Mouse (Mus musculus): ENCODE measurements around the gene Eipr1. TPM values are rescaled to one million over a fixed set of nuclear protein-coding genes. Genes with fewer than 3 reads are reported as not detected.

Eipr1 gene
- total RNA-seq, 2 experiments from 2014 or later: 41.9 to 47.9 TPM

DNA sequence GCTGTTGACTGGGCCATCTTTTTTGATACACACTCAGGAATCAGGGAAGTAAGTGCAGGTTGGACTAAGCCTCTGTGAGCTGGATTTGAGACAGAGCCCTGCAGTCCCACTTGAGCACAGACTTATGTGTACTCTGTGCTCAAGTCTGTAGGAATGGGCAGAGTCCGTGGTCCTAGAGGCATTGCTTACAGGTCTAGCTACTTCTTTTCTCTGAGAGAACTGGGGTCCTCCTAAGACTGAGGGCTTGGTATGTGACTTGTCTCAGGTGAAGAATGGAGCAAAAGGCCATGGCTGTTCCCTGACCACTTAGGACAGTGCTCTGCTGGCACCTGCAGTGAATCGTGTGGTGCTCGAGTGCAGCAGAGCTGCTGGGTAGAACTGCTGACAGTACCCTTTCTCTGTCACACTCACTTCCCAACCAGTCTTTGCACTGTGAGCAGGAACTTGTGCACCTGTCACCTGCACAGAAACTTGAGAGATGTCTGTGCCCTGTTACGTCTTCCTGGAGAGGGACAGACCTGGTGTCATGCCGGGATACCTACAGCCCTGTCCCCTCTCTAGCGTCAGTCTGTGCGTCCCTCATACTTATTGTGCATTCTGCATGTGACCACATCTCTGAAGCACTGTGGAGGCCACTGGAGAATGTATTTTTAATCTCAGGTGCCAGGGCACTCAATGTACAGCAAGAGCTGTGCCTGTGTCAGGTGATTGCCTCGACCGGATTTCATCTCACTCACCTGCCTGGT, 65.3 kb downstream of the Eipr1 start:
- no peak for DNase-seq (ENCODE audit: low spot score in 2 of 2)

DNA sequence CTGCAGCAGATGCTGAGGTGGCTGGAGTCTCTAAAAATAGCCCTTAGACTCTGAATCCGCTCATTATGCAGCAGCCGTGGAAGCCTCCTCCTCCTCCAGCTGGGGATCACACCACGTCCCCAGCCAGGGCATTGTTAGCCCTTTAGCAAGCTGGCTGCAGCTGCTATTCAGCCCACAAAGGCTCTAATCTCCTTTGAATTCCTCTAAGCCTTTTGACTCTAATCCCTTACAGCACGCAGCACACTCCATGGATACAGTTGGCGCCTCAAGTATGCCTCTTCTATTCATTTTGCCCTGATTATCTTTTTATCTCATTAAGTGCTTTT, 65.8 kb downstream of the Eipr1 start:
- DNase-seq (ENCODE audit: low spot score in 2 of 2): no peak

DNA sequence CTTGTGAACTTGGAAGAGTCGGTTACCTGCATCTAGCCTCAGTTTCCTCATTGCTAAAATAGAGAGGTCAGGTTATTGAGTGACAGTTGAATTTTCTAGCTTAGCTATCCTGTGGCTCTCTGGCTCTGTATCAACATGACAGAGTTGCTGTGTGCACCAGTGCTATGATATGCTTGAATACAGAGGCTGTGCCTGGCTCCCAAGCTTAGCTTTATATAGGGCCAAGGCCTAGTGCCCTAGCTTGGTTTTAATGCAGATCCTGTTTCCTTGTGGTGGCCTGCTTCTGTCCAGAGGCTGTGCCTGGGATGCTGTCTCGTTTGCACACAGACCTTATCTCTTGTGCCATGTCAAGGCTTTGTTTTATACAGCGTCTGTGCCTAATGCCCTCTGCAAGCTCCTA, 66.3 kb downstream of the Eipr1 start:
- DNase-seq (ENCODE audit: low spot score in 2 of 2): no peak

DNA sequence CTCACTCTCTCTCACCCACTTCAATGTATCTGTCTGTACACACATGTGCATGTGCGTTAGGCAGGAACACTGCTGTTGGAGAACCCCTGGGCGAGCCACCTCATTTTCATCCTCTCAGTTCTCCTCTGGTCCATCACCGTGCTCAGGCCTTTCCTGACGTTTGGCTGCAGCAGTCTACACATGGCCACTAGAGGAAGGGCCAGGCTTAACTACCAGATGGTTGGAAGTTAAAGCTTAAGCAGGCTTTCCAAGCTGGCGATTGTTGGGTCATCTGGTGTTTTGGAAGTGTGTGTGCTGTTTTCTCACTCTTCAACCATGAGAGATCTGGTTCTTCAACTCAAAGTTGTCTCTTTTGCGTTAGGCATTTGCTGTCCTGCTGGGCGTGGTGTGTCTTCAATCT, 71.9 kb downstream of the Eipr1 start:
- no peak for DNase-seq (ENCODE audit: low spot score in 2 of 2)

DNA sequence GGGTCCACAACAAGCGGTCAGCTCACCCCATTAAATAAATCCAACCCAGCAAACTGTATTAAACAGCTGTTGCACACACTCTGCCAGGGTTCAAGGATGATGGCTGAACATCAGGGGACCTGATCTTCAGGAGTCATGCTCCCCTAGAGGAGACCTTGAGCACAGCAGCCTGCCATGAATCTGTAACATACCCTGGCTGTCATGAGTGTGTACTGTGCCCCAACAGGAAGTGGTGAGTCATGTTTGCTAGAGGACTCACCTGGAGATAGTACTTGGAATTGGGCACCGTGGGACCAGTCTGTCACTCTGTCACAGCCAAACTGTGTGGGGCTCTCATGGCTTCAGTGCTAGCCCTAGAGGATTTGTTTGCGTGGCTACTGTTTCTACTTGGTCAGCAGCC, 77.9 kb downstream of the Eipr1 start:
- no peak for DNase-seq (ENCODE audit: low spot score in 2 of 2)

DNA sequence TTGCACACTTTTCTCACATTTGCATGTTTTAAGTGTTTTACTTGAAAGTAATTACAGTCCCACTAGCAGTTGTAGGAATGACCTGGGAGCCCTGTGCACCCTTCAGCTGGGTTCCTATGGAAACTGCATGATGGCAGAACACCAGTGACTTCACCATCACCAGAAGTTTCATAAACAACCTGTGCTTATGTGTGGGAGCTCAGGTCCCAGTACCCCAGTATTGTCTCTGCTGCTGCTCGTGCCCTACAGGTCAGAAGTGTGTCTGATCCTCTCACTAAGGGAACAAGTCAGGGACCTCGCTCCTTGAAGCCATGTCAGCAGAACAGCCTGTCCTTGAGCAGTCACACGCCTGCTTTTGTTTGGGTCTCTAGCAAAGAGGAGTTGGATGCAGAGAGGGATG, 78.9 kb downstream of the Eipr1 start:
- no peak for DNase-seq (ENCODE audit: low spot score in 2 of 2)

DNA sequence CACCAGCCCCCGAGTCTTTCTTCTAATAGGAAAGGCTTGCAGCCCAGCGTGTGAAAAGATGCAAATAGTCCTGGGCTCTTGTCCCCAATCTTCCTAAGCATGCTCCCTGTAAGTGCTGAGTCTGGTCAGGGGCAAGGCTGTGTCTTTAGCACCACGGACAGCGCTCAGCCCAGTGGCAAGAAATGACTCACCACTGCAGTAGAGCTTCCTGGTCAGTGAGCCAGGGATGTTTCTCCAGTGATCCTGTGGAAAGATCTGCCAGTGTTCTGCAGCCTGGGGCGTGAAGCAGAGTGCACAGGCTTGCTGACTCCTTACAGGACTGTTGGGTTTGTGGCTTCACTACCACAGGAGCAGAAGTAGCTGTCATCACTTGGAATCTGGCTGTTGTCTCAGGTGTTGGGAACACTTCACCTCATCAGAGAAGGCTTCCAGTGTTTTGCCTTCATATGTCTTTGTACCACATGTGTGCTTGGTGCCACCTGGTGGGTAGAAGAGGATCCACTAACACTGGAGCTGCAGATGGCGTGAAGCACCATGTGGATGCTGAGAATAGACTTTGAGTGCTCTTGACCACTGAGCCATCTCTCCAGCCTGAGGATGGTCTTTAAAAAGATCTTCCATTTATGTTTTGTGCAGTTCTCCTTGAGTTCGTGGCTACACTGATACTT, 79.6 kb downstream of the Eipr1 start:
- DNase-seq (ENCODE audit: low spot score in 2 of 2): peak; percentile 41 to 52

DNA sequence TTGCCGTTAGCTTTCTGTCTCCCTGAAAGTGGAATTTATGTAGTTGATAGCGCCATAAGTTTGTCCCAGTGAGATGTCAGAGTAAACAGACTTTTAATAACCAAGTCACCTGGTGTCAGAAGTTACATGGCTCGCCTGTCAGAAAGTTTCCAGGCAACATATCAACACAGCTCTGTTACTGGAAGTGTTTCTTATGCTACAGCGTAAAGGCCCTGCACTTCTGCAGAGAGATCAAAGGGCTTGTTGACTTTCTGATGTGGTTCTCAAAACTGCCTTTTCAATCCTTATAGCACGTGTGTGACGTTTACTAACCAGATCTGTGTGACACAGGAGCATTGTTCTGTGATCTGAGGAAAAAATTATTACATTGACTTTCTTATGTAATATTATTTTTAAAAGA, 82.7 kb downstream of the Eipr1 start:
- DNase-seq (ENCODE audit: low spot score in 2 of 2): no peak

DNA sequence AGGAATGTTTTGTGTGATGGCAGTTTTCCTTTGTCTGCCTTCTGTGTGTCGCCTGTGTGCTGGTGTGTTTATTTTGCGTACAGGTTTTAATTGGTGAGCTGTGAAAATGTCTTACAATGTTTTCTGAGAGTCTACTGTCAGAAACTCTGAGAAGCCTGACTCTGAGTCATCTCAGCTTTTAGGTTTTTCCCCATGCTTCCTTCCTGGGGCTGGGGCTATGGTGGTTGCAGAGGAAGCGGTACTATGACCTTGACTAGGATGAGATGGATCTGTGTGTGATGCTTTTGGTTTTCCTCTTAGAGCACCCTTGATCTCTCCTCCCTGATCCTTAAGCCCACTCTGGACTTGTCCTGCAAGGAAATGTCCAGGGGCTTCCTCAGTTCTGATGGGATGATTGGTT, 84.1 kb downstream of the Eipr1 start:
- DNase-seq (ENCODE audit: low spot score in 2 of 2): no peak

DNA sequence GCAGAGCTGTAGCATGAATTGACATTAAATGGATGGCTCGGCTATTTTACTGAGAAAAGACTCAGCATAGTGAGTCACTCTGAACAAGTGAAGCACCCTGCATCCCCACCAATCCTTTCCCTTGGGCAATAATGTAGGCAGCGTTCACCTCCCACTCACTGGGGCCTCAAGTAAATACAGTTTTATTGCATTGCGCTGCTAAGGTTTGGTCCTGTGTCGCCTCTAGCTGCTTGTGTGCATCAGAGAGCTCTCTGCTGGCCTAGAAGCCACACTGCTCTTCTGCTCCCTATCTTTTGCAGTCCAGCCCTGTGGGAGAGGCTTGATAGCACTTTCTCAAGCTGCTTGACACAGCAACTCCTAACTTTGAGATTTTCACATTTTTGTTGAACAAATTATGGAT, 86.7 kb downstream of the Eipr1 start:
- no peak for DNase-seq (ENCODE audit: low spot score in 2 of 2)

DNA sequence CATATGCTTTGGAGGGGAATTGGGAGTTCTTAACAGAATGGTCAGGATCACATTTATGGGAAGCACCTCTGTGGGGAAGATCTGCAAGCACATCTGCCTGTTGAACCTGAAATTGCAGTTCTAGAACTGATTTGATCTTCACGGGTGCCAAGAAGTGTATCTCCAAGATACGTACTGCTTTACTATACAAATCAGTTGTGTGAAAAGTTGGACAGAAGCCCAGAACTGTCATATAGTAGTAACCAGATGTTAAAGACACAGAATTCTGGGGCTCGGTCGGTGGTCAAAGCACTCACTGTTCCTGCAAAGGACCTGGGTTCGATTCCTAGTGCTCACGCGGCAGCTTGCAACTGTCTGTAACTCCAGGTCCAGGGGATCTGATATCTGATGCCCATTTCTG, 87.4 kb downstream of the Eipr1 start:
- no peak for DNase-seq (ENCODE audit: low spot score in 2 of 2)

DNA sequence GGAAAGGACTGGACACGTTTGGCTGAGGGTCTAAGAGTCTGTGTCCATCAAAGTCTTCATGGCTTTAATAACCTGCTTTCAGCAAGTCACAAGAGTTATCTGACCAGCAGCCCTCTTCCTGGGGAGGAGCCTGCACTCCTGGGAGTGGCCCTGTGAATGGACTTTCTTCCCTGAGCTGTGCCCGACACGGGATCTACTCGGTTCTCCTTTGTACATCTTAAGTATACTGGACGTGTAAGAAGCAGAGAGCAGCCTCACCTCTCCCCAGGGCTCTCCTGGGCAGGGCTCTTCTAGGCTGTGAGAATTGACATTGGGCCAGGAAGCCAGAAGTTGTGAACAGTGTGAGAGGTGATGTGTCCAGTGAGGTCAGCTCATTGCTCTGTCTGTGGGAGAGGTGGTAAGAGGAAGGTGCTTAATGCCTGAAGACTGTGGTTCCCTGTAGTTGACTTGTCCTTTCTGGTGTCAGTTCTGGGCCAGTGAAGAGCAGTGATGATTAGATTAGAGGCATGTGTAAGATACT, 89.6 kb downstream of the Eipr1 start:
- no peak for DNase-seq (ENCODE audit: low spot score in 2 of 2)

DNA sequence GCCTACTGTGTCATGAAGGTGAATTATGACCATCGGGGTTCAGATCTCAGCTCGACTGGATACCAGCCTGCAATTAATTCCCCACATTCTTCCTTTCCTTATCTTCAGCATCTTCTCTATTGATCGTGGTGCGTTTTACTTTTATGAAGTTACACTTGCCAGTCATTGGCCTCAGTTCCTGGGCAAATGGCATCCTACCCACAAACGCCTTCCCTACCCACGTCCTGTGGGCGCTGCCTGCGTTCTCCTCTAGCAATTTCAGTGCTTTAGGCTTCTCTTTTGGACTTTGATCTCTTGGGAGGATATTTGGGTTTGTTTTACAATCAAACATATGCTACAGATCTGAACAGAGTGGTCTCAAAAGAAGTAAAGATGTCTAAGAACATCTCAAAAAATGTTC, 94.2 kb downstream of the Eipr1 start:
- no peak for DNase-seq (ENCODE audit: low spot score in 2 of 2)

DNA sequence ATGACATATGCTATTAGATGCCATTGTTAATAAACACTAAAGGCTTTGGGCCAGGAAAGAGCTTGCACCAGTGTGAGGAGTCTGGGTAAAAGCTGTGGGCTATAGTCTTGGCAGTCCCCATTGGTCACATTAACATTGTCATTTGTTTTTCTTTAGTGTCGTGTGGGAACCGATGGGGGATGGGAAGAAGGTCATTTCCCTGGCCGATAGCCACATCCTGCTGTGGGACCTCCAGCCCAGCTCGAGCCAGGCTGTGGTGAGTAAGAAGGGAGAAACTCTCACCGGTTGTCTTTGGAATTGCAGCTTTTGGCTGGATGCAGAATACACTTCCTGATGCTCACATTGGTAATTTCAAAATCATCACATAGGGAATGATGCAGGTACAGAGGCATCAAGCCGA, 95.8 kb downstream of the Eipr1 start:
- DNase-seq (ENCODE audit: low spot score in 2 of 2): no peak

DNA sequence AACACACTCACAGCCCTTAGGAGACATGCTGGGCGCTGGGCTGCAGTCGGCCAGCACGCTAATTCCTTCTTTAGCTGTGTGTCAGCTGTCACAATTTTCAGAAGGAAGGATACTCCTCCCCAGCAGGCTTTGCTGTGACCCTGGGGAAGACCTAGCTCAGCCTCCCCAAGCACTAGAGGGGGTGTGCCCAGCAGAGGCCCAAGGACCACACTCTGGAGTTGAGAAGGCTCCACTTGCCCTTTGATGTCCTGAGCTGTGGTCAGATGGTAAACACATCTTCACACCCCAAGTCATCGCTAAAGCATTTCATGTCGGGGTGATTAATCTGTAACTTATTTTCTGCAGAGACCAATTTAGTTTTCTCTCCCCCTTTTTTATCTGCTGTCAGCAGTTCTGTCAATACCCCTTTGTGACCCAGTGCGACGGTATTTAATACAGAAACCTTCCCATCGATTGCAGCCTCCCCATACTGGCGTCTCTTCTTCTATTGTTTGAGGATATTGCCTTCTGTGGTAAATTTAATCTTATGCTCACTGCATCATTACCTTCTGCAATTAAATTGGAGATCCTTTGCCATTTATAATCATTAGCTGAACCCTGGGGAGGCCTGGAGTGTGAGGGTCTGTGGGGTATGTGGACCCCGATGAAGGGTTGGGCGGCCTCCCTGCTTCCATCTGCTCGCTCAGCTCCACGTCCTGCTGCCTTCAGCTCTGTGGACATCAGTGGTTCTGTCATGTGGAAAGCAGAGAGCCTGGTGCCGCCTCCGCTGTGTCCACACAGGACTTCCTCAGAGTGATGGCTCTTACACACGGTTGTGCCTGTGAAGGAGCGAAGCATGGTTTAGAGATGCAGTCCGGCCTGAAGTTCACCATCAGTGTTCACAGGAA, 97.4 kb downstream of the Eipr1 start:
- DNase-seq (ENCODE audit: low spot score in 2 of 2): no peak

DNA sequence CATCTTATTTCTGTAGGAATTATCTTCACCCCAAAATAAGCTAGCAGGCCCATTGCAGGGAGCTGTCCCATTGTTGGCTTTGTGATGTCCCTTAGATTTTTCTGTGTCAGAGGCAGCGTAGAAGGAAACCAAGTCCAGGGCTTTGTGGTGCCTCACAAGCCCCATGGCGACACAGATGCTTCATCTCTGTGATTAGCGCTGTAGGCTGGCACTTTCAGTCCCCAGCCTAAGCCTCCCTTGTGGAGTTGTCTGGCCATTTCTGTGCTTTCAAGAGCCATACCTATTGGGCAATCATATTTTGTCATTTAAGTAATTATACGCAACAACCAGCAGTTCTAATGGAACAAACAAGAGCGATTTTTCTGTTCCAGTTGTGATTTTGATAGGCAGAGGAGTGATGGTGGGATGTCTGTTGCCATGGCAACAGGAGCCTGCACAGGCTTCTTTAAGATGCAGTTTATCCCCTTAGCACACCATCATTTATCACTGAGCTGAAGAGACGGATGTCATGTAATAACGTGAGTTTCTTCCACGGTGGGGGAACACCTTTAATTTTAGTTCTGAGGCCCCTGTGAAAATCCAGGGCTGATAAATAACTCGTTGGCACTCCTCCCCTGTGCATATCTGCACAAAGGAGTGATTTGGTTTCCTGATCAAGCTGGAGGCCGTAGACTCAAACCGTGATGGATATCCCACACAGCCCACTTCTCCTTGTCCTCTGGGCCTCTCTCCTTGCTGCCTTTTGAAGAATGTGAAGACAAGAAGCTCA, 108.1 kb downstream of the Eipr1 start:
- DNase-seq (ENCODE audit: low spot score in 2 of 2): peak in 1 of 2 experiments; percentile 34

DNA sequence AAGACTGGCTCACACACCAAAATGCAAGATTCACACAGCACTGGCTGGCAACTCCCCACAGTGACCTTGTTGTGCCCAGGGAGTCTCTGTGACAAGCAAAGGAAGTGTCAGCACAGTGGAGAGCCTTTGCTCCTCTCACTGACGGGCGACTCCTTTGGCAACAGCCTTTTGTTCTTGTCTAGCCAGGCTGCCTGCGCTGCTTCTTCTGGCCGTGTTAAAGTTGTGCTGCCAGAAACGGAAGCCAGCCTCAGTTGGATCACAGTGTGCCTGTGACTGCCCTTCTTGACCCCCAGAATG, 108.6 kb downstream of the Eipr1 start:
- peak in 1 of 2 experiments; percentile 29 for DNase-seq (ENCODE audit: low spot score in 2 of 2)

DNA sequence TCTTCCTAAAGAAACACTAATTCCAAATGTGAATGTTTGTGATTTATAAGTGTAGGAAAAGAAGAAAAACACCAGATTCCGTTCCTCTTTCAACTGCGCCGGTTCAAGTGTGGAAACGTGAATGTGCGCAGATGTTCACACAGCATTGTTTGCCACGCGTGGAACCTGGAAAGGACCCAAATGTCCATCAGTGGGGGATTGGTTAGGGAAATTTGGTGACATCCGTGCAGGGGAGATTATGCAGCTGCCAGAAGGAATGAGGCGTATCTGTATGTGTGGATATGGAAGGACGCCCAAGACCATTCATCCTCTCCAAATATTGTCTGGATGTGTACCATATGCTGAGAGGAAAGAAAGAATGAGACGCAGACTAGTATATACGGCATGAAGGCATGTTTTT, 111.7 kb downstream of the Eipr1 start:
- no peak for DNase-seq (ENCODE audit: low spot score in 2 of 2)

DNA sequence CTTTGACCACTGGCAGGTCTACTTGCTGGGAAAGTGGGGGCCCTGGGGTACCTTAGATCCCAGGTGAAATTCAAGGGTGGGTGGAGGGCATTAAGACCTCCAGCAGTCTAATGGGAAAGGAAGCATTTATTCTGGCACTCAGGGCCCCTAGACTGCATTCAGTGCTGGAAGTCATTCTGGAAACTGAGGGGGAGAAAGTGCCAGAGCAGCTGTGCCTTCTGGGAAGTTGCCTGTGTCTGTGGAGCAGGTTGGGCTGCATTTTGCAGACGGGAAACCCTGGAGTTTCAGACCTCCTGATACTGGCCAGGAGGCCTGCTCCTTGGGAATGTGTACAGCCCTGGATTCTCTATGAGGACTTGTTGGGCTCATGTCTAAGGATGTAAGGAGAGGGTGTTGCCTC, 114.5 kb downstream of the Eipr1 start:
- DNase-seq (ENCODE audit: low spot score in 2 of 2): no peak

DNA sequence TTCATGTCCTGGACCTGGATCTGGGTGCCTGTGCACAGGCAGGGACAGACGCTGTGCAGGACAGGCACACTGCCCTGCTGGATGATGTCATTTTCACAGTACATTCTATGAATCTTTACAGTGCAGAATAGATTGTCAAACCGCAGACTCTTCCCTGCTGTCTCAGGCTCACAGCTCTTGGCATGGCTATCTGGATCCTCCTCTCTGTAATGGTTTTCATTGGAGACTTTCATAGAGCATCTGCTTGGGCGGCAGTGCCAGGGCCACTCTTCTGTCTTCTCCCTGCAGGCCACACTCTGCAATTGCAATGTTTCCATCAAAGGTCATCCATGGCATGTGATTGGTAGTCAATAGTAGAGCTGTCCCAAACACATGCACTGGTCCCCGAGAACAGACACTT, 117.2 kb downstream of the Eipr1 start:
- DNase-seq (ENCODE audit: low spot score in 2 of 2): no peak

DNA sequence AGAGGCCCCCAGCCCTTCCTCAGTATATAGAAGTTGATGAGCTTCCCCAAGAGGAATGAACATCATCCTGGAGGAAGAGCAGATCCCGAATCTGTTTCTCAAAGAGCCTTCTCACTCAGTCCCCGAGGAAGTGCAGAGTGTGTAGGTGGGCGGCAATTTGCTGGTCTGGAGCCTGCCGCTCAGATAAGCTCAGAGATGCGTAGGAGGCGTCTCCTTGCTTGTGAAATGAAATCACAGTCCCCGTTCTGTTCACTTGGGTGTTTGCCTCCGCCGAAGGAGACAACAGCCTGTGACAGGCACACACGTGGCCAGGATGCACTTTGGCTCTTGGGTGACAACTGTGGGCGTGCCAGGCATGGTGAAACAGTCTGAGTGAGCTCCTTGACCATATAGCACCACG, 120.7 kb downstream of the Eipr1 start:
- peak in 1 of 2 experiments; percentile 87 for DNase-seq (ENCODE audit: low spot score in 2 of 2)
